Mouse (Mus musculus) Patski (cell line): Measurements from ENCODE around the gene Rdh13. TPM values are rescaled to one million over a fixed set of nuclear protein-coding genes. Genes with fewer than 3 reads are reported as not detected.

Experiments used
- ATAC-seq: fragments of 100-300 bp; one replicate; pipeline ENCODE4 v1.8.0; 2021
- CTCF ChIA-PET: fragments of 350-600 bp; sonication (Branson Sonifier 250); formaldehyde crosslinking; loops from one replicate; lab custom pipeline; 2022; ENCODE audit warnings: inconsistent platforms; lab: Charles Lee
- POLR2A ChIA-PET: fragments of 350-600 bp; sonication (Branson Sonifier 250); formaldehyde crosslinking; loops from one replicate; lab custom pipeline; 2022; ENCODE audit warnings: antibody characterized with exemption, inconsistent platforms; lab: Charles Lee
- DNase-seq: peaks from one replicate; pipeline ENCODE4 v3.0.0-alpha.2; 2011; ENCODE audit warnings: low read depth, low spot score
- H3K27me3 ChIP-seq: fragments of 371-371 bp; one replicate; pipeline ENCODE4 v1.5.1; 2021
- CTCF ChIP-seq: fragments of 100-300 bp; IDR thresholded peaks from one replicate; pipeline ENCODE4 v1.5.1; 2021
- in situ Hi-C: fragments of 300-500 bp; cut with MboI; formaldehyde crosslinking; loops from 3 replicates; pipeline ENCODE4 v1.11.1; 2018; ENCODE audit warnings: low pct_unique_long_range_greater_than_20kb, mixed read lengths
- polyA plus RNA-seq: library from polyadenylated mRNA; unstranded; gene quantifications from one replicate; pipeline ENCODE4 v1.2.3, GENCODE M21; 2021

Gene Rdh13
- polyA plus RNA-seq, result 45.3 TPM

DNA sequence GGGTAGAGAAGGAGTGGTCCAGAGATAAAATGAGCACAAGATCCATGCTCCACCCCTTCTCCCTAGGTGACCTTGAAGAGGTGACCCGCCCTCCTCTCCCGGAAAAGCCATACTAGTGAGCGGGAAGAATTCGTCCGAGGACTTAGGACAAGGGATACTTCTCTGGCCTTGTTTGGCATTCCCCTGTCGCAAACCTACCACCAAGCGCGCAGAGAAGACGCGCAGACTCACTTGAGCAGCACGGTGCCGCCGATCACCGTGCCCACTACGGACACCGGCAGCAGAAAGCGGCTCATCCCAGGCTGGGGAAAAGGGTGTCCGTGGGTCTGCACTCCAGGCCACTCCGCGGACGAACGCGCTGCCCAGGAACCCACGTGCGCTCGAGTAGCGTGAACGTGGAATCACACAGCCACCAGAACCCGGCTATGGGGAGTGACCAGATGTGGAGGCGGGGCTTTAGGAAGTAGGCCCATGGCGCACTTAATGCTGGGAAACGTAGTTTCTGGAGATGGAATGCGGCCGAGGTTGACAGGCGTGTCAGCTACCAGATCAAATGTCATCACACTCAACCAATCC lies at the start of gene Rdh13:
Rdh13 (minus strand) TSS at position 434 of the 576 bp plus-strand sequence.
- ATAC-seq (peak; percentile 98), DNase-seq (peak; percentile 58)
- CTCF ChIA-PET, result interaction anchor here (1.2 kb wide), 1 partner anchor 18 kb away, joined by 3 read pairs; no protein-coding TSS in a partner anchor
- no peak for TF ChIP-seq CTCF
- no peaks in the 10 kb centered on the region for H3K27me3 ChIP-seq
- in situ Hi-C loops, result loop anchor here (25.0 kb wide), 1 partner anchor 1158 kb away; the partner anchor contains the start of genes Myadm and Prkcg
- POLR2A ChIA-PET, result no interaction called here

- in situ Hi-C loops, result no loop called here
- ATAC-seq (no peak), DNase-seq (no peak)
- ChIA-PET POLR2A (no interaction called here), CTCF (interaction anchor here (0.9 to 2.6 kb wide), 3 partner anchors 8 to 30 kb away, joined by 3 to 12 read pairs (median 3); partner anchors contain the start of gene Tnni3)
- H3K27me3 ChIP-seq, result no peaks in the 10 kb centered on the region
- TF ChIP-seq CTCF, result no peak
Measured at GRCm38 (mm10) chr7:4493991-4494390, 48.5 kb upstream of the Rdh13 start.

DNA sequence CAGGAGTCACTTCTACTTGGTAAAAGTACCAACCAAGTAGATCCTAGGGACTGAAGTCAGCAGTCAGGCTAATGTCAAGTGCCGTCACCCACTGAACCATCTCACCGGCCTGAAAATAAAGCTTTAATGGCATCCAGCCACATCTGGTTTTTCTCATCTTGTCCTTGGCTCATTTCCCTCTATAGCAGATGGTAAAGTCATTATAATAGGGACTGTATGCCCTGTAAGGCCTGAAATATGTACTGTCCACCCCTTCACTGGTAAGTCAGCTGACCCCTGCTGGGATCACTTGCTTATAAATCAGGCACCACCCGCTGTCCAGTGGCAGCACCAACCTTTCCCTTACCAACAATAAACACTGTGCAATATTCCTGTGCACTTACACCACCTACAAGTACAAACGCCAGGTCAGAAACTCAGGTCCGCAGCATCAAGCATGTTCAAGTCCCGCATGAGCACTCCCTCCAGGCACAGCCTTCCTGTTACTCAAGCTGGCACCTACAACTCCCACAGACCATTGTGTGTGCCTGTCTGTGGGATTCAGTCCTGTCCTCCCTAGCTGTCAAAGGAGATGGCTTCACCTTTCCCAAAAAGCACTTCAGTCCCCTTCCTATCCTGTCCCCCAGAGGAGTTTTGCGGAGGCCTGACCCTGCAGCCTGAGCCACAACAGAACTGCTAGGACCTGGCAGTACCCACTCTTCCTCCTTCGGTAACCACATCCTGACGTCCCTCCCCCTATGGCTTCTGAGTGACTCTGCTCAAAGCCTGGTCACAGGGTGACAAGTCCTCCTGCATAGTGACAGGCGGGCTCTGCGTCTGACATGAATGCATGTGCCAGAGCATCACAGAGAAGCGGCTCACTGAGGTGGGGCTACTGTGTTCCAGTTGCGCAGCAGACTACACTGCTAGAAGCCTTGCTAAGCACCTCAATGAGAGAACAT lies 47.1 kb upstream of the Rdh13 start:
- in situ Hi-C loops, result no loop called here
- no peak for TF ChIP-seq CTCF
- DNase-seq, result no peak
- ChIA-PET CTCF (interaction anchor here (1.0 kb wide), 1 partner anchor 31 kb away, joined by 3 read pairs; the partner anchor contains the start of gene Tnni3), POLR2A (interaction anchor here (0.7 kb wide), 1 partner anchor 796 kb away, joined by 5 read pairs; no protein-coding TSS in a partner anchor)
- H3K27me3 ChIP-seq, result no peaks in the 10 kb centered on the region
- ATAC-seq, result no peak

GRCm38 (mm10) chr7:4491308-4491707 lies 45.9 kb upstream of the Rdh13 start:
- DNase-seq (no peak), ATAC-seq (no peak)
- POLR2A ChIA-PET, result interaction anchor here (1.1 kb wide), 1 partner anchor 10 kb away, joined by 3 read pairs; the partner anchor contains the start of gene Ppp1r12c
- TF ChIP-seq CTCF, result no peak
- CTCF ChIA-PET, result interaction anchor here (0.8 kb wide), 1 partner anchor 11 kb away, joined by 3 read pairs; no protein-coding TSS in a partner anchor
- no peaks in the 10 kb centered on the region for H3K27me3 ChIP-seq
- in situ Hi-C loops, result no loop called here

GRCm38 (mm10) chr7:4482281-4482680 lies 36.8 kb upstream of the Rdh13 start:
- TF ChIP-seq CTCF, result no peak
- DNase-seq (no peak), ATAC-seq (peak; percentile 6)
- in situ Hi-C loops, result no loop called here
- CTCF ChIA-PET, result no interaction called here
- no peaks in the 10 kb centered on the region for H3K27me3 ChIP-seq
- POLR2A ChIA-PET, result no interaction called here

DNA sequence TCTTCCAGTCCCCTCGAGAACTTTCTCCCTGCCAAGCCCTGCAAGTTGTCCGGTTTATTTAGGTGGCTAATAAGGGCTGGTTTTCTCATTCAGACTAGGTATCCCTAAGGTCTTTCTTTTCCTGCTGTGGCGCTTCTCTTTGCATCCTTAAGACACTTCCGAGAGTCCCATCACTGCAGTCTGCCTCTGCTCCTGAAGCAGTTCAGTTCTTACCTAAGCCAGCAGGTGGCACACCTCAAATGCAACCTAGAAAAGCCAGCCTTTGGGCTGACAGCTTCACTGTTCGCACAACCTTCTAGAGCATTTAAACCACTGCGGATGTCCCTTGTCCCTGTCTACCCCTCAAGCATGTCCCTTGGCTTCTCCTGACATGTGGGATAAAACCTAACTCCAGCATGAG lies 34.2 kb upstream of the Rdh13 start:
- ATAC-seq (no peak), DNase-seq (no peak)
- peaks cover 4% of the 10 kb centered on the region for H3K27me3 ChIP-seq
- no peak for TF ChIP-seq CTCF
- CTCF ChIA-PET, result interaction anchor here (0.8 to 4.4 kb wide), 3 partner anchors 12 to 22 kb away, joined by 3 to 12 read pairs (median 3); partner anchors contain the start of gene Ppp1r12c
- POLR2A ChIA-PET, result no interaction called here
- in situ Hi-C loops, result no loop called here

GRCm38 (mm10) chr7:4478796-4479291 lies 33.4 kb upstream of the Rdh13 start:
- peaks cover 4% of the 10 kb centered on the region for H3K27me3 ChIP-seq
- DNase-seq, result no peak
- ChIA-PET CTCF (interaction anchor here (1.0 to 4.4 kb wide), 2 partner anchors 11 to 16 kb away, joined by 3 to 12 read pairs; no protein-coding TSS in a partner anchor), POLR2A (no interaction called here)
- TF ChIP-seq CTCF, result no peak
- in situ Hi-C loops, result no loop called here
- ATAC-seq, result no peak

DNA sequence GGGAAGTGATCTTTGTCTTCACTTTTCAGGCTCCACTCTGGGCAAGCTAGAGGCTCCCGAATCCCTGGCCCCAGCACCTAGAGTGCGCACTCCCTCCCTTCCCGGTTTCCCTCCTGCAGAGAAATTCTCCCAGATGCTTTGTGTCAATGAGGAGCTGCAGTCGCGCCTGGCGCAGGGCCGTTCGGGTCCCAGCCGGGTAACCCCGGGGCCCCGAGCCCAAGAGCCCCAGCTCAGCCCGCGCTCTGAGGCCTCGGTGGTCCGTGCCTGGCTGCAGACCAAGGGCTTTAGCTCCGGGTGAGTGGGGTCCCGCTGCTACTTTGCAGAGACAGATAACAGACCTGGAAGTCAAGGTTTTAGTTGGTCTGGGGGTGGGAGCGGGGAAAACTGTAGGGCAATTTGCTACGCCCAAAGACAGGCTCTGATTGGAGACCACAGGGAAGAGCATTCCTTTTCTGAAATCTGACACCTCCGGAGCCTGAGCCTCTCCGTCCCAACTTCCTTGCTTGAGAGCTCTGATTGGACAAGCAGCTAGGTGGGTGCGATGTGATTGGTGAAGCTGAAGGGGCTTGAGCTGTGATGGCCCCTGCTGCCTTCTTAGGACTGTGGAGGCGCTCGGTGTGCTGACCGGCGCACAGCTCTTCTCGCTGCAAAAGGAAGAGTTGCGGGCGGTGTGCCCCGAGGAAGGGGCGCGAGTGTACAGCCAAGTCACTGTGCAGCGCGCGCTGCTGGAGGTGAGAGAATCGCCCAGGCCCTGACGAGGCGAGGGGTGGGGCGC lies 32.8 kb upstream of the Rdh13 start:
- POLR2A ChIA-PET, result no interaction called here
- CTCF ChIA-PET, result interaction anchor here (1.0 to 4.4 kb wide), 2 partner anchors 10 to 16 kb away, joined by 3 to 12 read pairs; no protein-coding TSS in a partner anchor
- no peak for ATAC-seq
- in situ Hi-C loops, result no loop called here
- no peak for TF ChIP-seq CTCF
- H3K27me3 ChIP-seq, result peaks cover 4% of the 10 kb centered on the region
- no peak for DNase-seq

GRCm38 (mm10) chr7:4473940-4474339 lies 28.5 kb upstream of the Rdh13 start:
- ATAC-seq (no peak), DNase-seq (no peak)
- H3K27me3 ChIP-seq, result peaks cover 21% of the 10 kb centered on the region
- ChIA-PET CTCF (no interaction called here), POLR2A (no interaction called here)
- in situ Hi-C loops, result no loop called here
- TF ChIP-seq CTCF, result no peak
